In genomic region chr2:159584641-159585040, GRCm38 (mm10) we compare ENCODE assay signal across 20 mouse cellular contexts.
A peak's percentile ranks its signal among the peaks of the same experiment; 100 is the strongest.
DNase-seq lines count a peak whose midpoint lies in the region; ATAC-seq and TF ChIP-seq lines count a peak whose summit lies in the region.
"Had no signal": no experiment of that assay in that cellular context is flagged by ENCODE, and none has a peak within 500 bp of the region (broad histone marks: within the 10 kb centered on the region; RNA-seq: fewer than 3 reads in every experiment).

No protein-coding gene starts in this region.

- DNase-seq in forebrain, postnatal 0 days: peak; percentile 79
- DNase-seq in left cerebral cortex, postnatal 25 days (ENCODE audit: low spot score in 2 of 2): peak; percentile 3 to 58
- no peak for DNase-seq in left cerebral cortex, adult 8-10 months (ENCODE audit: low spot score in 2 of 2)
- DNase-seq in layer of hippocampus, adult 18-20 months (ENCODE audit: low spot score in 2 of 2): peak; percentile 22 to 64
- DNase-seq in layer of hippocampus, postnatal 36 days: peak; percentile 20 to 41
- no peak for DNase-seq in adrenal gland, postnatal 10 days
- DNase-seq: adrenal gland, postnatal 25 days; cerebellum, adult 2 months; gastrocnemius, adult 2 months; heart, postnatal 36 days; kidney, adult 11 months; liver, postnatal 0 days; lung, postnatal 14 days had no signal

- no peak for TF ChIP-seq CTCF in forebrain, postnatal 0 days (IDR thresholded peaks at IDR 0.05; ENCODE audit: low read depth)

- no peak overlapping the region for H3K4me3 ChIP-seq in forebrain, postnatal 0 days (ENCODE audit: low read depth, low read length)
- H3K4me3 ChIP-seq in forebrain, embryonic 15.5 days: no peak overlapping the region
- H3K4me3 ChIP-seq: embryonic facial prominence, embryonic 10.5 days; gastrocnemius, adult 2 months; heart, embryonic 12.5 days; hindbrain, embryonic 15.5 days; limb, embryonic 10.5 days had no signal

- H3K27me3 ChIP-seq in forebrain, postnatal 0 days (ENCODE audit: insufficient read depth, low read length): no peaks in the 10 kb centered on the region
- H3K27me3 ChIP-seq in forebrain, embryonic 15.5 days: no peaks in the 10 kb centered on the region
- H3K27me3 ChIP-seq: CH12.LX; heart, embryonic 12.5 days; hindbrain, embryonic 15.5 days had no signal

- no peak overlapping the region for H3K4me2 ChIP-seq in forebrain, postnatal 0 days (ENCODE audit: low read depth)
- H3K4me2 ChIP-seq in forebrain, embryonic 15.5 days (replicated peaks): no peak overlapping the region
- H3K4me2 ChIP-seq: heart, embryonic 12.5 days; hindbrain, embryonic 15.5 days had no signal

- peak; percentile 60; the same call in 1 of the 2 replicates for ATAC-seq in forebrain, postnatal 0 days
- no peak for ATAC-seq in forebrain, embryonic 15.5 days (replicated peaks)
- ATAC-seq: liver, postnatal 0 days; midbrain, embryonic 16.5 days had no signal

- H3K27ac ChIP-seq in forebrain, postnatal 0 days (ENCODE audit: low read depth, low read length): no peak overlapping the region
- H3K27ac ChIP-seq in forebrain, embryonic 15.5 days (replicated peaks): no peak overlapping the region
- H3K27ac ChIP-seq: embryonic facial prominence, embryonic 10.5 days; gastrocnemius, adult 2 months; hindbrain, embryonic 15.5 days; limb, embryonic 10.5 days had no signal

- H3K9me3 ChIP-seq in forebrain, postnatal 0 days (ENCODE audit: low read length): no peaks in the 10 kb centered on the region
- H3K9me3 ChIP-seq in forebrain, embryonic 15.5 days: no peaks in the 10 kb centered on the region
- H3K9me3 ChIP-seq: embryonic facial prominence, embryonic 10.5 days; heart, embryonic 12.5 days; hindbrain, embryonic 15.5 days; limb, embryonic 10.5 days had no signal

- no peak overlapping the region for H3K9ac ChIP-seq in forebrain, postnatal 0 days
- no peak overlapping the region for H3K9ac ChIP-seq in forebrain, embryonic 15.5 days (replicated peaks)
- H3K9ac ChIP-seq: heart, embryonic 12.5 days; hindbrain, embryonic 15.5 days; liver, postnatal 0 days had no signal

- intact Hi-C loops in left cerebral cortex, postnatal 25 days (cut with DNase I): loop anchor here (10.0 kb wide), 1 partner anchor 780 kb away; the partner anchor contains the start of gene Mafb

- H3K4me1 ChIP-seq in forebrain, postnatal 0 days (ENCODE audit: insufficient read depth): no peaks in the 10 kb centered on the region
- H3K4me1 ChIP-seq in forebrain, embryonic 15.5 days: no peaks in the 10 kb centered on the region
- H3K4me1 ChIP-seq: heart, embryonic 12.5 days; hindbrain, embryonic 15.5 days had no signal

- H3K36me3 ChIP-seq in forebrain, postnatal 0 days (ENCODE audit: insufficient read depth): no peaks in the 10 kb centered on the region
- no peaks in the 10 kb centered on the region for H3K36me3 ChIP-seq in forebrain, embryonic 15.5 days
- H3K36me3 ChIP-seq: embryonic facial prominence, embryonic 10.5 days; heart, embryonic 12.5 days; hindbrain, embryonic 15.5 days; limb, embryonic 10.5 days had no signal

Comparison
In these comparisons a context has a peak if more than half of its experiments do, and no peak if none do; other contexts are left out.
1. DNase-seq: peak in forebrain, postnatal 0 days (single experiment), left cerebral cortex, postnatal 25 days (2 of 2), layer of hippocampus, adult 18-20 months (2 of 2) and layer of hippocampus, postnatal 36 days (2 of 2); none in left cerebral cortex, adult 8-10 months (0 of 2) and adrenal gland, postnatal 10 days (single experiment).